Mouse (Mus musculus) cerebellum, adult (tissue): ENCODE data around the gene Runx1.

Experiments
- ATAC-seq: cut with Nextera tagmentation; 2 replicates; pipeline ENCODE4 v1.9.2; 2017; ENCODE audit warnings: mild to moderate bottlenecking, moderate library complexity, mixed read lengths; ENCODE audit not compliant: insufficient number of reproducible peaks, low FRiP score, low TSS enrichment

Gene Runx1

DNA sequence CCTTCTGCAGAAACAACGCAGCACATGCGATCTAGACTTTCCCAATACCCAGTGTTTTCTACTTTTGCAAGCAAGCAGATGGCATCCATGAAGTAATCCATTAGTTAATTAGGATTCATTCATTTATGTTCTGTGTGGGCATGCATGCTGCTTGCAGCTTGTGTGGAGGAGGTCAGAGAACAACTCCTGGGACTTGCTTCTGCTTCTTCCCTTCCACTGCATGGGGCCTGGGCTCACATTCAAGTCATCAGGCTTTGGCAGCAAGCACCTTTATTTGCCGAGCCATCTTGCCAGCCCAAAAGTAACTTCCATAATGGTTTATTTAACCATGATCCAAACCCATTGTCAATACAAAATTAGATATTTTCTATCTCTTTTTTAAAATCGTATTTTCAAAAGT, 118.2 kb downstream of the Runx1 start:
- no peak for ATAC-seq

DNA sequence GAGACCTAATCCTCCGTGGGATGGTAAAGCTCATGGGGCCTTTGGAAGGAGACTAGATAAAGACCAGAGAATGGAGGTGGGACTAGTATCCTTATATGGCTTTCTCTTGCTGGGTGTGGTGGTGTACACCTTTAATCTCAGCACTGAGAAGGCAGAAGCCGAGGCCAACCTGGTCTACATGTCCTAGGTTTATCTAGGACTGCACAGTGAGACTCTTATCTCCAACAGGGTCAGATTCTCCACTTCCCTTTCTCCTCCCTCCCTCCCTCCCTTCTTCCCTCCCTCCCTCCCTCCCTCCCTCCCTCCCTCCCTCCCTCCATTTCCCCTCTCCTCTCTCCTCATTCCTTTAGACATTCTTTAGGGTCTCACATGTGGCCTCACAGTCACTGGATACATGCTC, 118.8 kb downstream of the Runx1 start:
- ATAC-seq: no peak

DNA sequence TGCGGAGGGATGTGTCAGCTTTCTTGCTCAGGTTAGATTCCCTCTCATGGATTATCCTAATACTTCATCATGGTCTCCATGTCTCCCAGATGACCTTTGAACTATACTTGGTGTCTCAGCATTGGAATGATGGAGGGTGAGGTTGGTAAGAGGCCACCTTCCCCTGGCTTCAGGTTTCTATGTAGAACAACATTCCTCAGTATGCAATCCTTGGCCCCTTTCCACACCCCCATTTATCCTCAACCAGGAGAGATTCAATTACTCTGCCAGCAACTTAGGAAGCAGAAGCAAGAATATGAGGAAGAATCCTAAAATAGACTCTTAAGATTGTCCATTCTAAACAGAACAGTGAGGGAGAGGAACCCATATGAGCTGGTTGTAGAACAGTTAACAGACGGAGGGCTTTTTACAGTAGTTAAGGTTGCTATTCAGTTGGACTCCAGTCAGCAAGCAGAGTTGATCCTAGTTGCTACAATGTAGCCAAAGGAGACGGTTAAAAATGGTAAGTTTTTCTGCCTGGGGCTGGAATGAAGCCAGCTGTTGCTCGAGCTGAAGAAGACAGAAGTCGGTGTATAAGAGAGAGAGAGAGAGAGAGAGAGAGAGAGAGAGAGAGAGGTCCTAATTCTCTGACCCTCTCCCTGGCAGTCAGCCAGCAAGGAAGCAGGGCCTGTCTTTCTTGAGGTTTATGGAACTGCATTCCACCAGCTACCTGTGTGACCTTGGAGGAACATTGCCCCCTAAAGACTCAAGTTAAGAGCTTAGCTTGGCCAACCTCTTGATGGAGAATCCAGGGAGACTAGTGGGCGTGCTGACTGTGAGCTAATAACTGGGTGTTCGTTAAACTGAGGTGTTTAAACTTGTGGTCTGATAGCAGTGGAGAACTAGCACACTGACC, 120.1 kb downstream of the Runx1 start:
- no peak for ATAC-seq

DNA sequence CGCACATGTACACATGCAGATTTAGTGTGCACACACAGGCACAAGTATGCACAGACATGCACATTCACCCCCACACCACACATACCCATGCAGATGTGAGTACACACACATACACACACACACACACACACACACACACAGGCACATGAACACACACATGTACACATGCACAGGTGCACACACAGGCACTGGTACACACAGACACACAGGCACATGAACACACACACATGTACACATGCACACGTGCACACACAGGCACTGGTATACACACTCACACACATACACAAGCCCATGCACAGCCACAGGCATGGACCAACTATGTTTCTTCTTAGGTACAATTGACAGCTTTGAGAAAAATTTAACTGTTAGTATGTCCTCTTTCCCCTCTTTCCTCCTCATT, 122.1 kb downstream of the Runx1 start:
- ATAC-seq: no peak

DNA sequence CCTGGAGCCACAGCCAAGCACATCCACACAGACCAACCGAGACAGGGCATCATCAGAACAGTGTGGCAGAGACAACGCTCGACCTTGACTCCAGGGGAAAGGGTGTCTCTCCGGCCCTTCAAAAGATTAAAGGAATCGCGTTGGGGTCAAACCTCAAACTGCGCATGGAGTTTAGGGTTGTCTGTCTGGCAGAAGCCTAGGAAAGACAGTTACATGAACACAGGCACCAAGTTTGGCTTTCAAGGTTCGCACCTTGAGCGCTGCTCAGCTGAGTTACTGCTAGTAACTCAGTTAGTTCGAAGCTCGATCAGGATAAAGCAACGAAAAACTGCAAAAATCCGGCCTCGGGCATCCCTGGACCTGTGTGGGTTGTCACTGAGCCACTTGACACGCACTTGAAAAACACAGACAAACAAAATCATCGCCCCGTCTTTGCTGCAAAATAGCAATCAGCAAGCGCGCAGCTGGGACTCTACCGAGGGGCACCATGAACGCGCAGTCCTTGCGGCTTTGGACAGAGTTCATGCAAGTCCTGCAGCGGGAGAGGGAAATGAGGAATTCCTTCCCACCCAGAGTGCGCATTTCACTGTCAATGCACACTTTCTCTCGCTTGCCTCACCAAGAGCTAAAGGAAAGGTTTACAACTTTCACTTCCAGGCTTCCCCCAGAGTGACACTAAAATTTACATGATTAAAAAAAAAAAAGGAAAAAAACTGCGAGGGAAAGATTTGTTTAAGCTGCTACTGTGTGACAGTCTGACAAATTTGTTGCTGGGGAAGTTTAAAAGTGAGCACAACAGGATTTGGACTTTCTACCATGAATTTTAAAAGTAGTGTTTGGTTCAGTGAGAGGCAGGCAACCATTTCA, 126.2 kb downstream of the Runx1 start:
- ATAC-seq: no peak

DNA sequence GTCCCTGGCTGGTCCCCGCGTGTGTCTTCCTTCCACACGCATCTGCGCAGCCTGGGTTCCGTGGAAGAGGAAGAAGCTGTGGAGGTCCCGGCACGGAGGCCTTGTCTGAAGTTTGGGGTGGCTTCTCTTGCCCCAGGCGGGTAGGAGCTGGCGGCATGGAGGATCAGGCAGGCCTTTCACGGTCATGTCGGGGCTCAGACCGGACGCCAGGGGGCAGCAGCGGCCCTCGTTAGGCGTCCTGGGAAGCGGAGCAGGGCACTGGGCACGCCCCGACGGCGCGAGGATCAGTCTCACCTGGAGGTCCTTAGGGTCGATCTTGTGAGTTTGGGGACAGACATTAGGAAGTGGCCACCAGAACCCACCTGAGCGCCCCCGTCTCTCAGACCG, 127.3 kb downstream of the Runx1 start:
- peak; percentile 69 for ATAC-seq

DNA sequence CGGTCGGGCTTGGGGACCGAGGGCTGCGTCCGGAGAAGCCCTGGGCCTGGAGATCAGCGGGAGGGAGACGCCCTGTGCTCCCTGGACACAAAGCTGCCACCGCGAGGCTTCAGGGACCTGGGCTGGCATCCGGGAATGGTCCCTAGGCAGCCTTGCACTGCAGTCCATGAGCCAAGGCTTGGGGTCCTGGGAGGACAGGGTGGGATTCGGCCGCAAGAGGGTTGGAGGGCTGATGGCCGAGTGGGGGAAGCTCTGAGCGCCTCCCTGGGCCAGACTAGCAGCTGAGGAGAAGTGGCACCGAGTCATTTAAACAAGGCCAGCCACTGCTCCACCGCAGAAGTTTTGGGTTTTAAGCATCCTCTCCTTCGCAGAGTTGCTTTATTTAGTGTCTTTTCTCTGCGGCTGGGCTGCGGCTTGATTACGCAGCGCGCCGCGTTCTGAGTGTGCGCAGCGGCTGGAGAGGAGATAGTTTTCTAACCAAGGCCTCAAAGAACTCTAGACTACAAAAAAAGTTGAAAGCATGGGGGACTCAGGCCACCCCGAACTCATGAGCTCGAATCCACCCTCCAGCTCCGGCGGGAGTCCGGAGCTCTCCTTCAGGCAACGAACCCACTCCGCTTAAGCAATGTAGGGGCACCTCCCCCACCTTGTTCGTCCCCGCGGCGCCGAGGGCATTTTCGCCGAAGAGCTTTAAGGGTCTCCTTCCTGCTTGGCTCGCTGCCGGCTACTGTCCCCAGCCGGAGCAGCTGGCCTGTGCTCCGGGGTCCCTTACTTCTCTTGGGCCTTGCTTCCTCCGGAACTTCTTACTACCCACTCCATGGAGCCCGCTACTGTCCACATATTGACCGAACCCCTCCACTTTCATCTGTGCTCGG, 128.0 kb downstream of the Runx1 start:
- ATAC-seq: no peak; the same call in 1 of the 2 replicates

DNA sequence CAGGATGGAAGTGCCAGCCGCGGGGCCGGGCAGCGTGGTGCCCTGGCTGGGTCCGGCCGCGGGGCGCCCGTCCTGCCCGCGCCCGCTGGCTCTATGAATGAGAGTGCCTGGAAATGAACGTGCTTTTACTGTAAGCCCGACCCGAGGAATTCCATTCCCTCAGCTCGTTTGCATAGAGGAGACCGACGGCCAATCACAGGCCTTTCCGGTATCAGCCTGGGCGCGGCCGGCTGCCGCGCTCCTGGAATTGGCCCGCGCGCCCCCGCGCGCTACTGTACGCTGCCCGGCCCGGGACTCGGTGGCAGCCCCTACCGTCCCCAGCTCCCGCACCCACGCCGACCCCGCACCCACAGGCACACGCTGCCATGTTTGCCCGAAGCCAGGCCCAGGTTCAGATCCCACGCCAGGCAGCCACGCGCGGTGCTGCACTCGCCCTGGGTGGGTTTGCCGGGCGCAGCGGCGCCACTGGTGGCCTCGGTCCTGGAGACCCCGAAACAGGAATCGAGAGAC, 128.7 kb downstream of the Runx1 start:
- ATAC-seq: no peak

DNA sequence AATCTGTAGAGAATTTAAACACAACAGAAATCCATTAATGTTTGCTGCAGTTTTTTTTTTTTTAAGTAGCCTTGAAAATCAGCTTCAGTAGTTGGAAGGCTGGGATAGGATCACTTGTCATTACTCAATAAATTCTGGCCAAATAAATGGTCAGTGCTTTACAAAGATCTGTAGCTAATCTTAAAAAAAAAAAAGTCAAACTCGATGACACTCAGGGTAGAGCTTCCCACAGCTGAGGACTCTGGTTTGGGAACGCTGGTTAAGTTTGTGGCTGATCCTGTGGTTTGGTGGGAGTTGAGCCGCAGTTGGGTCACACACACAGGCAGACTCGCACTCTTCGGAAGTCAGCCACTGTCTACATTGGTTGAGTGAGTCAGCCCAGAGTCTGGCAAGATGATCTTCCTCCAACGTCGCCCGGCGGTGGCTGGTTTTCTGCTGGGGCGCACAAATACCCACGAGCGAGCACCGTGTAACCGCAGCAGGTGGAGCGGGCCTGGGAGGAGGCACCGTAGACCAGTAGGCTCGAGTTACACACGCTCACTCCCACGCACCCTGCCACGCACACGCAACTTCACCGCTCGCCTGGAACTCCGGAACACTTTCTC, 129.4 kb downstream of the Runx1 start:
- no peak for ATAC-seq

DNA sequence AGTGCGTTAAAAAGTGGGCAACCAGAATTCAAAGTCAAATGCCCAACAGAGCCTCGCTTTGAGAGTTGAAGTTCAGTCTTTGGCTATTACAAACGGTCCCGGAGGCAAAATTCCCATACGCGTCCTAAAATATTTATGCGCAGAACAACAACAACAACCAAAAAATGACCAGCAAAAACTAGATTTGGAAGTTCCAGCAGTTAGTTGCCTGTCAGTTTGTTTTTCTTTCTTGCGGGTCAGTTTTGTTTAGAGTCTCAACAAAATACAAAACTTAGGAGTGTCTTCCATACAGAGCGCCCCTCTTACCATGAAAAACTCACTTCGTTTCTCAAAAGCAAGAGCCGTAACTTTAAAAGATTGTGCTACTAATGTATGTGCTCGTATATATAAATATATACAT, 130.0 kb downstream of the Runx1 start:
- no peak for ATAC-seq

DNA sequence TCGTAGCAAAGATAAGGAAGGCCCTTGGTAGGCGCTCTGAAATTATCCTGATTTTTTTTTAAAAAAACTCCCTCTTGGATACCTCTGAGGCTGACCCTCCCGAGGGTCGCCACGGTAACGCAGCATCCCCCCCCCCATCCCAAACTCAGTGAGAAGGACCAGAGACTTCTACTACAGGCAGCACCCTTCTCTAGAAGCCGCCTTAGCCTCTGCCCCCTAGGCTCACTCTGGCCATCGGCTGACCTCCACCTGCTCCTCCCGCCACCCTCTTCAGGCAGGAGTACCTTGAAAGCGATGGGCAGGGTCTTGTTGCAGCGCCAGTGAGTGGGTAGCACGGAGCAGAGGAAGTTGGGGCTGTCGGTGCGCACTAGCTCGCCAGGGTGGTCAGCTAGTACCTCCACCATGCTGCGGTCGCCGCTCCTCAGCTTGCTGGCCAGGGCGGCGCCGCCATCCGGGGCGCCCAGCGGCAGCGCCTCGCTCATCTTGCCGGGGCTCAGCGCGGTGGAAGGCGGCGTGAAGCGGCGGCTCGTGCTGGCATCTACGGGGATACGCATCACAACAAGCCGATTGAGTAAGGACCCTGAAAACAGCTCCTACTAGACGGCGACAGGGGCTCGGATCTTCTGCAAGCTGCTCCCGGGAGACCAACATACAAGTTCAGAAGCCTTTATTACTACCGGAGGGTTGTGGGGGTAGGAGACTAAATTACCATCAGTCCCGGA, 130.6 kb downstream of the Runx1 start:
- no peak for ATAC-seq

DNA sequence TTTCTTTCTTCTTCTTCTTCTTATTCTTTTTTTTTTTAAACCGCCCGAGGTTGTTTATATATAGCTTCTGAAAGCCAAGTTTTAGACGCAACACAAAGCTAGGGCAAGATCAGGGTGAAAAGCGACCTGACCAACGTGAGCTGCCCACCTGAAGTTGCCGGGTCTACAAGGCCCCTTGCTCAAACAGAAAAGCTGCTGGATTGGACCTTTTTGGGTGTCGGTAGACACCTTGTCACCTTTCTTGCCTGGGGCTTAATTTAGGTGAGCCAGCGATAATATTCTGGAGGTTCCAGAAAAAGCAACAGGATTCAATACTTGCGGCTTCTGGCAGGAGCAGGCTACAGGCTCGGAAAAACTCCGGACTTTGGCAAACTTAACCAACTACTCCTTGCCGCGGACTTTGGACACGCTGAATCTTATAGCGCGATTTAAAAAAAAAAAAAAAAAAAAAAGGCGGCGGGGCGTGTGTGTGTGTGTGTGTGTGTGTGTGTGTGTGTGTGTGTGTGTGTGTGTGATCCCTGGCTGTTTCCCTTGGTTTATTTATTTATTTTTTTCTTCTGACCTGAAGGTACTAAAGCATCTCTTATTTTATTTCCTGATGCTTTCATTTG, 131.3 kb downstream of the Runx1 start:
- ATAC-seq: no peak

DNA sequence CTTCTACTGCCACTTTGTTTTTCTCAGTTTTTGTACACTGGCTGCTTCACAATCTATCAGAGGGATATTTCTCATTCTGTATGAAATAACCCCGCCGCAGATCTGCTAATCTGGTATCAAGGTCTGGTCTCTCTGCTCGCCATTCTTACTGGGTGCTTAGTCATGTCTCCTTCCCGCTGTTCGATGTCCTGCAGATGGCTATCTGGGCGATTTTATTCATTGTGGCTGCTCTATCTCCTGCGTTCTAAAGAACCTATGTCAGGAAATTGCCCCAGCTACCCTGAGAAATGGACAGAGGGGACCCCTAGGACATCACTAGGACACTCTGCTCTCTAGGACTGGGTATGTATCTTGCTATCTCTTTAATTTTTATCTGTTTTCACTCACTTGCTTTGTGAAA, 135.2 kb downstream of the Runx1 start:
- ATAC-seq: no peak

DNA sequence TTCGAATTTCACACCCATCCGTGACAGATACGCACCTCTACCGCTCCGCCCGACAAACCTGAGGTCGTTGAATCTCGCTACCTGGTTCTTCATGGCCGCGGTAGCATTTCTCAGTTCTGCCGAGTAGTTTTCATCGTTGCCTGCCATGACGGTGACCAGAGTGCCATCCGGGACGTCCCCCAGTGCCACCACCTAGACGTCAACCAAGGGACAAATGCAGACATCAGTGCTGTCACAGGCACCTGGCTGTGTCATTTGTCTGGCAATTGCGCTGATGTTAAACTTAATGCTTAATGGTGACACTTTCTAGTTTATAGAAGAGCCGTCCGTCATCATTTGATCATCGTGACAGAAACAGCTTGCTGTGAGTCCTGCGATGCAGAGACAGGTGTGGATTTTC, 137.0 kb downstream of the Runx1 start:
- ATAC-seq: no peak

DNA sequence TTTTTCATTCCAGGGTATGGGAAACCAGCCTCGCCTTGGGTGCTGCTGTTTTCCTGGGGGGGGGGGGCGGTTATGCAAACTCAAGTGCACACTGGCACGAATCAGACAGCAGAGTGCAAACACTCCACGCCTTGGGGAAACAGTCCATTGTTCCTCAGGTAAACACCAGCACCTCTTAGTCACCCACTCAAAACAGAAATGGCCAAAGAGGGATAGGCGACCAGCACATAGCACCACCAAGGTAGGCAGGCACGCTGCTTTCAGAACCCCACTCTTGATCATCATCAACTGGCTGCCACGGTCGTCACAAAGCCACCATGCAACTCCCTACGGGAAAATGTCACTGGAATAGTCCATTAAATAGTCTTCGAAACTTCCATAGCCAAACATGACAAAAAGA, 139.0 kb downstream of the Runx1 start:
- ATAC-seq: no peak

DNA sequence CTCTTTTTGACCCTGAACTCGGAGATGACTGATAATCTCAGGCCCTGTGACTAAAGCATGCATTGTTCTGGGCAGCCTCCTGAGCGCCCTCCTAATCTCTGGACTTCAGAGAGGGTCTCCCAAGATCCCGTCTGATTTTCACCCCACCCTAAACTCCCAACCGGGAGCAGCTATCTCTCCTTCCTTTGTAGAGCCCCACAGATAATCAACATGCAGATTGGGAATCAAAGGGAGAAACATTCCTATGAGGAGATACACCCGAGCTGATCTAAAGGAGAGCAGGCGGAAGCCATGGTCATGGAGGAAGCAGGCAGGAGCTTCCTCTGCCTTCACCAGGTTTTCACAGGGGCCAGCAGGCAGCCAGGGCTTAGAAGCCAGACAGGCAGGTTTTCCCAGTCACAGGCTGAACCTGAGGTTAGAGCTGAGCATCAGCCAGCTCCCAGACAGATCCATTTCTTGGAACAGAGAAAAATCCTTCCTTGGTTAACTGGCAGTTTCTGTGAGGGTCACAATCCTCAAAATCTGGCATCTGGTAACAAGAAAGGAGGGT, 140.1 kb downstream of the Runx1 start:
- ATAC-seq: no peak

DNA sequence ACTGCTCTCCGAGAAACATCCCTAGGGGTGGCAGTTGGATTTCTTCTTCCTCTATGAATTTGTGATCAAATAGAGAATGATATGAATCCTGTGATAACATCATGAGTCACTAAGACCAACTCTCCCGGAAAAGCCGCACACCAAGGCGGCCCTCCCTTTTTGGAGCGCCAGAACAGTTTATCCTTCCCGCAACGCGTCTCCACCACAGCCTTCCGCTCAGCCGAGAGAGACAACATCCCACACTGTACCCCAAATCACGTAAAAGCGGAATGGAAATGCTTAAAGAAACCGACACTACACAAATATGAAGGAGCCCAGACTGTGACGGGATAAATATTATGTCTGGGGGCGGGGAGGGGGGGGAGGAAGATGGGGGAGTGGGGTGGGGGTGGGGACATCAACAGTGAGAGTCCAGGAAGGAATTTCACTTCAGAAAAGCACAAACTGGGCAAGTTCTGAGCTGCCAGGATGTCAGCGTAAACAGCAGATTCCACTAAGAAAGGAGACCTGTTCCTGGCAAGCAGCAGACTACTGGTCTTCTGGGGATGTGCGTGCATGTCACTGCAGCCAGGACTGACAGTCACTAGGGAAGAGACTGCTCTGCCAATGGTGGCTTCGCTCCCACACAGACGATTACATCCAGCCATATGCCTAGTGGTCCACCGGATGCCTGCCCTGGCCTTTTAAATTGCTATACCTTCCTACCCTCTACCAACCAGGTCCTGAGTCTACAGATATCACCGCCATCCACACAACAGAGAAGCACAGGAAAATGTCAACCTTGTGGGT, 141.3 kb downstream of the Runx1 start:
- no peak for ATAC-seq

DNA sequence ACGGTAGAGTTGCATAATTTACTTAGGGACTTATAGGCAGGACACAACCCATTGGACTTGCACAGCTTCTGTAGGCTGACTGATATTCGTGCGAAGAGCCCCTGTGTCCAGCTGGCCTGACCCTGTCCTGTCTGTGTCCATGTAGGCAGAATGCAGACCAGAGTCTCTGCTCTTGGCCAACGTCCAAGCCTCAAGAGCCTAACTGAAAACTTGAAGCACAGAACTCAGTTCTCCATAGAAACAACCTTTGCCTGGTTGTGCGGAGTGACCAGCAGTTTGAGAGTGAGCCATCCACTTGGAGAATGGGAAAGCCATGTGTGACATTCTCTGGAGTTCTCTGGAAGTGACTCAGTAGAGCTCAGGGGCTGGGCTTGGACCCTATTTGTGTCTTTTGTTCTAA, 149.3 kb downstream of the Runx1 start:
- ATAC-seq: no peak
